Mouse (Mus musculus): ENCODE results near the gene Olfr315. TPM values are rescaled to one million over a fixed set of nuclear protein-coding genes. Genes with fewer than 3 reads are reported as not detected.

Gene Olfr315
- polyA plus RNA-seq, 1 experiment from 2014 or later: not detected

DNA sequence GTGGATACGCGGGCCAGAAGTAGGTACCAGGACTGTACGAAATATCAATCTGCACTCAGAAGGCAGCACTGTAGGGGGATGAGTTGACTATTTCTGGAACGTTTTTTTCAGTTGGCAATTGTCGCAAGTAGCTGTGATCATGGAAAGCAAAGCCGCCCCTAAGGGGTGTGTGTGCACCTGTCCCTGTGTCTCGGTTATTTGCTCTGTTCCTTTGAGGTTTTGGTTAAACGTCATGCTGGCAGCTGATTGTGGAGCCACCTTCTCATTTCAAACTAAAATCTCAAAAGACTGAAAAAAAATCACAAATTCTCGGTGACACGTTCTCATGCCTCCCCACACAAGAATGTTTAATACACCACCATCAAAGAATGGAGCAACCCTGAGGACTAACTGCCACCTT is 14.7 kb downstream of the Olfr315 start:
- H3K27ac ChIP-seq (ENCODE audit: low read depth, low read length): no peak overlapping the region
- H3K9me3 ChIP-seq (ENCODE audit: control insufficient read depth, low read length): no peaks in the 10 kb centered on the region
- no peak for ATAC-seq (ENCODE audit: low FRiP score, low TSS enrichment)
- H3K4me1 ChIP-seq (ENCODE audit: control insufficient read depth, insufficient read depth, low read length): no peaks in the 10 kb centered on the region
- H3K4me2 ChIP-seq (replicated peaks; ENCODE audit: low read depth, low read length): no peak overlapping the region
- H3K27me3 ChIP-seq (ENCODE audit: control insufficient read depth, insufficient read depth, low read length): no peaks in the 10 kb centered on the region
- H3K9ac ChIP-seq (ENCODE audit: low read depth, low read length): no peak overlapping the region
- H3K36me3 ChIP-seq (ENCODE audit: control insufficient read depth, insufficient read depth, low read length): no peaks in the 10 kb centered on the region
- WGBS: 90% methylated on average over 10 of the region's 10 CpGs
- no peak overlapping the region for H3K4me3 ChIP-seq (ENCODE audit: low read length)

DNA sequence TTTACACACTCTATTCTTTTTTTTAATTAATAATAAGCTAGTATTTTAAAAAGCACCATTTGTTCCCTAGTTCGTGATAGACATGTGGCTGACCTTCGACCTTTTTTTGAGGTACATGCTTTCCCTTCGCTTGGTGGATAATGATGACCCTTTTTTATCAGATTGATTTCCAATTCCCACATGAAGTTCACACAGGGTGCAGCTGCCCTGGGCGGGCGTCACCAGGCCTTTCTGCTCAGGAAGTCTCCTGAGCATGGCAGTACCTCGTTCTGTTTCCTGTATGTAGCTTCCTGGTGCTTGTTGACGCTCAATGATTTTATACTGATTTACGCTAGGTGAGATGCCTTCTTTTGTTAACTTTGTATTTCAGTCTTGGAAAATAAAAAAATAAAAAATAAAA is 15.4 kb downstream of the Olfr315 start:
- no peaks in the 10 kb centered on the region for H3K9me3 ChIP-seq (ENCODE audit: control insufficient read depth, low read length)
- ATAC-seq (ENCODE audit: low FRiP score, low TSS enrichment): no peak
- no peak overlapping the region for H3K4me3 ChIP-seq (ENCODE audit: low read length)
- no peaks in the 10 kb centered on the region for H3K27me3 ChIP-seq (ENCODE audit: control insufficient read depth, insufficient read depth, low read length)
- H3K36me3 ChIP-seq (ENCODE audit: control insufficient read depth, insufficient read depth, low read length): no peaks in the 10 kb centered on the region
- WGBS: 81% methylated on average over 8 of the region's 8 CpGs
- H3K27ac ChIP-seq (ENCODE audit: low read depth, low read length): no peak overlapping the region
- H3K9ac ChIP-seq (ENCODE audit: low read depth, low read length): no peak overlapping the region
- H3K4me1 ChIP-seq (ENCODE audit: control insufficient read depth, insufficient read depth, low read length): no peaks in the 10 kb centered on the region
- H3K4me2 ChIP-seq (replicated peaks; ENCODE audit: low read depth, low read length): no peak overlapping the region

- no peaks in the 10 kb centered on the region for H3K4me1 ChIP-seq (ENCODE audit: control insufficient read depth, insufficient read depth, low read length)
- no peak overlapping the region for H3K27ac ChIP-seq (ENCODE audit: low read depth, low read length)
- 39% methylated on average over 3 of the region's 3 CpGs for WGBS
These were observed 16.5 kb downstream of the Olfr315 start for GRCm38 (mm10) chr11:58789532-58789931.

DNA sequence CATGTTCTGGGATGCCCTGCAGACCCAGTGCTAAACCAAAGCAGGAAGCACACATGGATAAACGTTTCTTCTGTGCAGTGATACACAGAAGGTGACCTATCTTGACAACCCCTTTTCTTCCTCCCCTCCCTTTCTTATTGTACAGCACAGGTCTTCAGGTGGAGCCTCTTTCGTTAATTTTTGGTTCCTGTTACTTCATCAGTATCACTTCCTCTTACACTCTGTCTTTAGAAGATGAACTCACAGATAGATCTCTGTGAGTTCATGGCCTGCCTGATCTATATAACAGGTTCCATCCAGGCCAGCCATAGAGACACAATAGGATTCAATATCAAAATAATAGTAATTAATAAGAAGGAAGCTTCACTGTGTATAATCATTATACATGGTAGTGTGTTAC is 17.1 kb downstream of the Olfr315 start:
- Histone ChIP-seq H3K27me3 (ENCODE audit: control insufficient read depth, insufficient read depth, low read length) (no peaks in the 10 kb centered on the region), H3K4me1 (ENCODE audit: control insufficient read depth, insufficient read depth, low read length) (no peaks in the 10 kb centered on the region), H3K4me3 (ENCODE audit: low read length) (no peak overlapping the region), H3K36me3 (ENCODE audit: control insufficient read depth, insufficient read depth, low read length) (no peaks in the 10 kb centered on the region), H3K9me3 (ENCODE audit: control insufficient read depth, low read length) (no peaks in the 10 kb centered on the region), H3K9ac (ENCODE audit: low read depth, low read length) (no peak overlapping the region), H3K27ac (ENCODE audit: low read depth, low read length) (no peak overlapping the region), H3K4me2 (replicated peaks; ENCODE audit: low read depth, low read length) (no peak overlapping the region)
- WGBS: 51% methylated on average over 2 of the region's 2 CpGs
- ATAC-seq (ENCODE audit: low FRiP score, low TSS enrichment): no peak

More at GRCm38 (mm10) chr11:58789532-58789931, 16.5 kb downstream of the Olfr315 start:
- Histone ChIP-seq H3K4me2 (replicated peaks; ENCODE audit: low read depth, low read length) (no peak overlapping the region), H3K36me3 (ENCODE audit: control insufficient read depth, insufficient read depth, low read length) (no peaks in the 10 kb centered on the region), H3K4me3 (ENCODE audit: low read length) (no peak overlapping the region), H3K27me3 (ENCODE audit: control insufficient read depth, insufficient read depth, low read length) (no peaks in the 10 kb centered on the region), H3K9me3 (ENCODE audit: control insufficient read depth, low read length) (no peaks in the 10 kb centered on the region), H3K9ac (ENCODE audit: low read depth, low read length) (no peak overlapping the region)
- ATAC-seq (ENCODE audit: low FRiP score, low TSS enrichment): no peak

- WGBS: 76% methylated on average over 6 of the region's 6 CpGs
- no peaks in the 10 kb centered on the region for H3K4me1 ChIP-seq (ENCODE audit: control insufficient read depth, insufficient read depth, low read length)
- ATAC-seq (ENCODE audit: low FRiP score, low TSS enrichment): no peak
- H3K4me2 ChIP-seq (replicated peaks; ENCODE audit: low read depth, low read length): no peak overlapping the region
- H3K4me3 ChIP-seq (ENCODE audit: low read length): no peak overlapping the region
- no peaks in the 10 kb centered on the region for H3K27me3 ChIP-seq (ENCODE audit: control insufficient read depth, insufficient read depth, low read length)
- no peaks in the 10 kb centered on the region for H3K9me3 ChIP-seq (ENCODE audit: control insufficient read depth, low read length)
- H3K36me3 ChIP-seq (ENCODE audit: control insufficient read depth, insufficient read depth, low read length): no peaks in the 10 kb centered on the region
- no peak overlapping the region for H3K27ac ChIP-seq (ENCODE audit: low read depth, low read length)
- no peak overlapping the region for H3K9ac ChIP-seq (ENCODE audit: low read depth, low read length)
These were observed 17.7 kb downstream of the Olfr315 start for GRCm38 (mm10) chr11:58790646-58791045.

- H3K9me3 ChIP-seq (ENCODE audit: control insufficient read depth, low read length): no peaks in the 10 kb centered on the region
- 91% methylated on average over 2 of the region's 2 CpGs for WGBS
- no peak for ATAC-seq (ENCODE audit: low FRiP score, low TSS enrichment)
- H3K4me3 ChIP-seq (ENCODE audit: low read length): no peak overlapping the region
- H3K27me3 ChIP-seq (ENCODE audit: control insufficient read depth, insufficient read depth, low read length): no peaks in the 10 kb centered on the region
- no peak overlapping the region for H3K27ac ChIP-seq (ENCODE audit: low read depth, low read length)
- no peaks in the 10 kb centered on the region for H3K4me1 ChIP-seq (ENCODE audit: control insufficient read depth, insufficient read depth, low read length)
- H3K9ac ChIP-seq (ENCODE audit: low read depth, low read length): no peak overlapping the region
- H3K36me3 ChIP-seq (ENCODE audit: control insufficient read depth, insufficient read depth, low read length): no peaks in the 10 kb centered on the region
- H3K4me2 ChIP-seq (replicated peaks; ENCODE audit: low read depth, low read length): no peak overlapping the region
These were observed 22.9 kb downstream of the Olfr315 start for GRCm38 (mm10) chr11:58795856-58796255.

GRCm38 (mm10) chr11:58796850-58797249 is 23.9 kb downstream of the Olfr315 start:
- WGBS: 83% methylated on average over 7 of the region's 7 CpGs
- H3K9me3 ChIP-seq (ENCODE audit: control insufficient read depth, low read length): no peaks in the 10 kb centered on the region
- H3K4me2 ChIP-seq (replicated peaks; ENCODE audit: low read depth, low read length): no peak overlapping the region
- no peak overlapping the region for H3K9ac ChIP-seq (ENCODE audit: low read depth, low read length)
- H3K4me1 ChIP-seq (ENCODE audit: control insufficient read depth, insufficient read depth, low read length): no peaks in the 10 kb centered on the region
- no peaks in the 10 kb centered on the region for H3K36me3 ChIP-seq (ENCODE audit: control insufficient read depth, insufficient read depth, low read length)
- ATAC-seq (ENCODE audit: low FRiP score, low TSS enrichment): no peak
- no peaks in the 10 kb centered on the region for H3K27me3 ChIP-seq (ENCODE audit: control insufficient read depth, insufficient read depth, low read length)
- no peak overlapping the region for H3K27ac ChIP-seq (ENCODE audit: low read depth, low read length)
- H3K4me3 ChIP-seq (ENCODE audit: low read length): no peak overlapping the region

DNA sequence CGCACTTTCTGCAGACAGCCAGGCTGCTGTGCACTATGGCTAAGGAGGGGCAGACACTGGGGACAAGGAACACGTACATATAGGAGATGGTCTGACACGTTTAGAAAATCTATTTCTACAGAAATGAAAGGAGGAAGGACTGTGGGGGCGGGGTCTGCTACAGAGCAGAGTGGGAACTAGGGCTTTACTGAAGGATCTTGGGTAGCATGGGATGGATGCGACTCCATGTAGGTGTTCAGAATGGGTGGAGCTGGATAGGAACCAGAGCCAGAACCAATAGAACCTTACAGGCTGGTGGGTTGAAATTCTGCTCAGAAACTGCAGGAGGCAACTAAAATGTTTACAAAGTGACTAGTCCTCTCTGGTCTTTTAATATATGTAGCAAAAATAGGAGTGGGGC is 26.8 kb downstream of the Olfr315 start:
- Histone ChIP-seq H3K27me3 (ENCODE audit: control insufficient read depth, insufficient read depth, low read length) (no peaks in the 10 kb centered on the region), H3K9me3 (ENCODE audit: control insufficient read depth, low read length) (no peaks in the 10 kb centered on the region), H3K4me1 (ENCODE audit: control insufficient read depth, insufficient read depth, low read length) (no peaks in the 10 kb centered on the region), H3K36me3 (ENCODE audit: control insufficient read depth, insufficient read depth, low read length) (no peaks in the 10 kb centered on the region), H3K4me2 (replicated peaks; ENCODE audit: low read depth, low read length) (no peak overlapping the region), H3K27ac (ENCODE audit: low read depth, low read length) (no peak overlapping the region), H3K9ac (ENCODE audit: low read depth, low read length) (no peak overlapping the region), H3K4me3 (ENCODE audit: low read length) (no peak overlapping the region)
- ATAC-seq (ENCODE audit: low FRiP score, low TSS enrichment): no peak
- 81% methylated on average over 5 of the region's 5 CpGs for WGBS

DNA sequence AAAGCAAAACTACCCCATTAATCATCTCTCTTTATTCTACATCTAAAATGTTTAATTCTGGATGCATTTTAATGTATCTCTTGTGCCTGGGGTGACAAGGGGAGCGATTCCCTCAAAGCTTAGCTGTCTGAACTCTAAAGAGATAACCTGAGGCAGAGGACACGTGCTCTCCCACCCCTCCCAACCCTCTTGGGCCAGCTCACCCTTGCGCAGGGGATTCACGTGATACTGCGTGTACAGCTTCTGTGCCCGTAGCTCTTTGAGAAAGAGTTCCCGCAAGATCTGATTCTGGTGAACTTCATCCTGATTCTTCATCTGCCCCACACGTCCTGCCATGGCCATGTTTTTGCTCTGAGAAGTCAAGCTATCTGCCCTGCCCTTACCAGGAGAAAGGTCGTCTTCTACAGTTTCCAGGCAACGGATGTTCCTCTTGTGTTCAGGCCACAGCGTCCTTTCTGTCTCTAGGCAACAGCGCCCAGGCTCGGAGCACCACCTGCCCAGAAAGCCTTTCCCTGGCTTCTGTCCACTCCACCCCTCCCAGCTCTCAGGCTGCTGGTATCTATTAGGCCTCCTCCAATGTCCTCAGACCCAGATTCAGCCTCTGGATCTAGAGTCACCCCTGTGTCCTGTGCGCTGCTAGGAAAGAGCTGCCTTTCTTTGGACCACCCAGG is 28.7 kb downstream of the Olfr315 start, which contains the start of gene Fam183b:
TSS of gene Fam183b (minus strand) at position 403 of the 671 bp plus-strand sequence.
- H3K36me3 ChIP-seq (ENCODE audit: control insufficient read depth, insufficient read depth, low read length): no peaks in the 10 kb centered on the region
- H3K27me3 ChIP-seq (ENCODE audit: control insufficient read depth, insufficient read depth, low read length): no peaks in the 10 kb centered on the region
- H3K9ac ChIP-seq (ENCODE audit: low read depth, low read length): no peak within 1 kb of the TSS
- WGBS: 41% methylated on average over 14 of the region's 14 CpGs
- H3K9me3 ChIP-seq (ENCODE audit: control insufficient read depth, low read length): no peaks in the 10 kb centered on the region
- H3K4me3 ChIP-seq (ENCODE audit: low read length): no peak within 1 kb of the TSS
- H3K4me2 ChIP-seq (replicated peaks; ENCODE audit: low read depth, low read length): no peak within 1 kb of the TSS; the same call in 1 of the 2 replicates
- no peak within 1 kb of the TSS for H3K27ac ChIP-seq (ENCODE audit: low read depth, low read length)
- peak; percentile 57; the same call in 1 of the 2 replicates for ATAC-seq (ENCODE audit: low FRiP score, low TSS enrichment)
- no peaks in the 10 kb centered on the region for H3K4me1 ChIP-seq (ENCODE audit: control insufficient read depth, insufficient read depth, low read length)

Measured in kidney, embryonic 14.5 days (tissue).